Mouse (Mus musculus) gastrocnemius, adult 8-10 months (tissue): ENCODE measurements around the gene Omp. TPM values are rescaled to one million over a fixed set of nuclear protein-coding genes. Genes with fewer than 3 reads are reported as not detected.
A peak's percentile ranks its signal among the peaks of the same experiment; 100 is the strongest.

Experiments
- DNase-seq, 2 experiments: peaks; one replicate each; pipeline ENCODE4 v3.0.0; 2022; ENCODE audit warnings: low spot score in 2 of 2
- total RNA-seq, 4 experiments: library from RNA; stranded (reverse); gene quantifications; 2 replicates each; pipeline ENCODE4 v1.2.4; 2022

The Omp gene
- total RNA-seq, 4 experiments from 2014 or later: not detected

GRCm38 (mm10) chr7:98171141-98172073 is 26.1 kb upstream of the Omp start:
- DNase-seq: peak; percentile 59 to 72

- DNase-seq: no peak
These were observed 19.8 kb upstream of the Omp start for GRCm38 (mm10) chr7:98164999-98165528.

- DNase-seq: no peak
These were observed 19.2 kb upstream of the Omp start for GRCm38 (mm10) chr7:98164382-98164998.

GRCm38 (mm10) chr7:98163700-98164099 is 18.4 kb upstream of the Omp start:
- DNase-seq: no peak

GRCm38 (mm10) chr7:98162239-98162638 is 16.9 kb upstream of the Omp start:
- no peak for DNase-seq

GRCm38 (mm10) chr7:98160041-98160740 is 14.9 kb upstream of the Omp start:
- no peak for DNase-seq

GRCm38 (mm10) chr7:98158481-98158880 is 13.2 kb upstream of the Omp start:
- DNase-seq: no peak

- DNase-seq: no peak
These were observed 12.5 kb upstream of the Omp start for GRCm38 (mm10) chr7:98157636-98158332.

- no peak for DNase-seq
These were observed 11.0 kb upstream of the Omp start for GRCm38 (mm10) chr7:98156280-98156665.

GRCm38 (mm10) chr7:98155546-98156279 is 10.4 kb upstream of the Omp start:
- peak in 1 of 2 experiments; percentile 37 for DNase-seq

GRCm38 (mm10) chr7:98153892-98154291 is 8.6 kb upstream of the Omp start:
- DNase-seq: no peak

GRCm38 (mm10) chr7:98153345-98153744 is 8.0 kb upstream of the Omp start:
- DNase-seq: no peak

- peak in 1 of 2 experiments; percentile 20 for DNase-seq
These were observed 7.1 kb upstream of the Omp start for GRCm38 (mm10) chr7:98152400-98152799.

- DNase-seq: no peak
These were observed 5.2 kb upstream of the Omp start for GRCm38 (mm10) chr7:98150525-98150924.

- no peak for DNase-seq
These were observed 4.5 kb upstream of the Omp start for GRCm38 (mm10) chr7:98149802-98150201.

- no peak for DNase-seq
These were observed 3.6 kb upstream of the Omp start for GRCm38 (mm10) chr7:98148721-98149407.

- no peak for DNase-seq
These were observed 2.5 kb upstream of the Omp start for GRCm38 (mm10) chr7:98147766-98148165.

GRCm38 (mm10) chr7:98146447-98146845 is 1.1 kb upstream of the Omp start:
- no peak for DNase-seq

GRCm38 (mm10) chr7:98145842-98146446 is 642 bp upstream of the Omp start:
- DNase-seq: no peak
